Mouse (Mus musculus): Measurements from ENCODE around the gene 1700025G04Rik. TPM values are rescaled to one million over a fixed set of nuclear protein-coding genes. Genes with fewer than 3 reads are reported as not detected.
"Not testable (repeated sequence)": the region's sequence is repeated elsewhere in the genome, so short reads cannot be mapped to it uniquely, and the experiment has no call there.

Gene 1700025G04Rik
- polyA plus RNA-seq, 1 experiment from 2014 or later = 49.9 TPM

DNA sequence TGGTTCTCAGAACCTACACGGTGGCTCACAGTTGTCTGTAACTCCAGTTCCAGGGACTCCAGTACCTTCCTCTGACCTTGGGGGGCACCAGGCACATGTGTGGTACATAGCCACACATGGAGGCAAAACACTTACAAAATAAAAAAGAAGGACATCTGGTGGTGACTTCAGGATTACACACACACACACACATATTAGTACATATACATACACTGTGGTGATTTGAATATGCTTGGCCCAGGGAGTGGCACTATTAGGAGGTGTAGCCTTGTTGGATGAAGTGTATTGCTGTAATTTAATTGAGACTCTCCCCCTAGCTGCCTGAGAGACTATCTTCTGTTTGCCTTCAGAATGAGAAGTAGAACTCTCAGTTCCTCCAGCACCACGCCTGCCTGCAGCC lies 241.6 kb downstream of the 1700025G04Rik start:
- no peak for ATAC-seq (ENCODE audit: low FRiP score, low read depth)
- Histone ChIP-seq H3K27ac (no peak overlapping the region), H3K4me3 (no peak overlapping the region), H3K36me3 (no peaks in the 10 kb centered on the region), H3K4me2 (replicated peaks) (no peak overlapping the region), H3K27me3 (replicated peaks) (no peaks in the 10 kb centered on the region), H3K4me1 (0 out of 2 replicates have a peak, but pooled peaks cover 2% of the 10 kb centered on the region), H3K9me3 (no peaks in the 10 kb centered on the region), H3K9ac (no peak overlapping the region)
- 93% methylated on average over 2 of the region's 2 CpGs for WGBS

DNA sequence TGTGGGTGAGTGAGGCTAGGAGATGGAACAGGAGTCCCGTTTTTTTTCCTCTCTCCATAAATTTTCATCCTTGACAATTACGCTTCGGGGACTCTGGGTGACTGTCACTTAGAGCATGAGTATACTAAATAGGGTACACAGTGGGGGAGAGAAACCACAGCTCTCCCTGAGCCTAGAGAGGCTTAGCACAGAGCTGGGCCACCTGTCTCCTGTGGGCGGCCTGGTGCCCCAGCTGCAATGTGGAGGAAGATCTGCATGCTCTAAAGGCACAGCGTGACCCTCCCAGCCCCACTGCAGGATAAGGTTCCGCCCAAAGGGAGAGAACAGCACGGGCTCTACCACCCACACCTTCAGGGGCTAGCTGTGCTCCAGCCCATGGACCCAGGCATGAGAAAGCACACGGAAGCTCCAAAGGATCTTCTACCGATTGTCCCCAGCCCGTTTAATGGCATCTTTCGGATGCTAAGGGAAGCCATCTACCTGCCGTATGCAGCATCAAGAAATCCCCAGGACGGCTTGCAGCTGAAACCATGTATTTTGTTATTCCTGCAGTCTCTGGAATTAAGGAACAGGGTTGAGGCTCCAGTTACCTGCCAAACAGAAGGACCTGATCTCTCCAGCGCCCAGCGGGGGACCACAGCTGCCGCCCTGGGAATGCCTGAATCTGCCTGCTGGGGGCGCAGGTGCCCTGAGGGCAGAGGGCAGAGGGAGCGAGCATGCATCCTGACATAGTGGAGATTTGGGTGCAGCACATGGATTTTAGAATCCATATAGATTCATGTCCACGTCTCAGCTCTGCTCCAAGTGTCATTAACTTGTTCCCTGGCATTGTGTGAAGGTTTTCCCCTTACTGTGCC lies 243.8 kb downstream of the 1700025G04Rik start:
- Histone ChIP-seq H3K27me3 (replicated peaks) (no peaks in the 10 kb centered on the region), H3K27ac (no peak overlapping the region), H3K4me3 (no peak overlapping the region), H3K9me3 (no peaks in the 10 kb centered on the region), H3K9ac (no peak overlapping the region), H3K36me3 (no peaks in the 10 kb centered on the region), H3K4me2 (replicated peaks) (no peak overlapping the region), H3K4me1 (0 out of 2 replicates have a peak, but pooled peaks cover 2% of the 10 kb centered on the region)
- ATAC-seq (ENCODE audit: low FRiP score, low read depth) = peak; percentile 57
- 60% methylated on average over 19 of the region's 19 CpGs for WGBS

DNA sequence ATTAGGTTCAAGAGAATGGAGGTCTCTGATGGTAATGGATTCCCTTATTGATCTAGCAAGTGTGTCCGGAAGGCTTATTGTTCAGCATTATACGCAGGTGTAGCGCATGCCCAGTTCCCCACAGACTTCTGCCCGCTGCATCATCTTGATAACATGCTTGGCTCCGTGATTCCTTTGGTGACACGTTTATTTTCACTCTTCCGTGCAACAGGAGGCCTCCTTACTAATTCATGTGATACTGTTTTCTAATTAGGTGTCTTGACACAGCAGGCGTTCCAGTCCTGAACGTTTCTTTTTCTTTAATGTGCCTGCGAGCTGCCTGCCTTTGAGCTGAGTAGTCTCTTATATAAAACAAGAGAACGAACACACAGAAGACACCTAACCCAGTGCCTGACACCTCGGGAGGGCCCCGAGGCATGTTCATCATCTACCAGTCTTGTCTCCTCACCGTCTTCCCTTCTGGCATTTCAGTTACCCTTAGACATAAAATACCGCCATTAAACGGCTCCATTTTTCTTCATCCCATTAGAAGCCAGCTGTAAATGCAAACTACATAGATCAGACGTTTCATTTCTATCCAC lies 244.6 kb downstream of the 1700025G04Rik start:
- H3K9me3 ChIP-seq = no peaks in the 10 kb centered on the region

DNA sequence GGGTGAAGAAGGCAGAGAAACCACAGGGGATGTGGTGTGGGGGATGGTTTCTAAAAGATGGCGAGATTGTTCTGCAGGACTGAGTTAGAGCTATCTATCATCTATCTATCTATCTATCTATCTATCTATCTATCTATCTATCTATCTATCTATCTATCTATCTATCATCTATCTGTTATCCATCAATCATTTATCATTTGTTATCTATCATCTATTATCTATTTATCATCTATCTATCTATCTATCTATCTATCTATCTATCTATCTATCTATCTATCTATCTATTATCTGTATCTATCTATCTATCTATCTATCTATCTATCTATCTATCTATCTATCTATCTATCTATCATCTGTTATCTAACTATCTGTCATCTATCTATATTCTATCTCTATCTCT lies 249.6 kb downstream of the 1700025G04Rik start:
- 100% methylated on average over 1 of the region's 1 CpGs for WGBS
- H3K4me1 ChIP-seq; H3K4me2 ChIP-seq (replicated peaks); H3K27ac ChIP-seq; H3K27me3 ChIP-seq (replicated peaks); H3K9ac ChIP-seq; H3K4me3 ChIP-seq; H3K36me3 ChIP-seq; H3K9me3 ChIP-seq; ATAC-seq (ENCODE audit: low FRiP score, low read depth): not testable (repeated sequence)

More for the DNA sequence above, 244.6 kb downstream of the 1700025G04Rik start:
- H3K27ac ChIP-seq = no peak overlapping the region
- ATAC-seq (ENCODE audit: low FRiP score, low read depth) = no peak
- H3K36me3 ChIP-seq = no peaks in the 10 kb centered on the region
- H3K9ac ChIP-seq = no peak overlapping the region
- H3K4me2 ChIP-seq (replicated peaks) = no peak overlapping the region
- 66% methylated on average over 17 of the region's 17 CpGs for WGBS
- H3K4me3 ChIP-seq = no peak overlapping the region
- no peaks in the 10 kb centered on the region for H3K27me3 ChIP-seq (replicated peaks)
- 0 out of 2 replicates have a peak, but pooled peaks cover 2% of the 10 kb centered on the region for H3K4me1 ChIP-seq

DNA sequence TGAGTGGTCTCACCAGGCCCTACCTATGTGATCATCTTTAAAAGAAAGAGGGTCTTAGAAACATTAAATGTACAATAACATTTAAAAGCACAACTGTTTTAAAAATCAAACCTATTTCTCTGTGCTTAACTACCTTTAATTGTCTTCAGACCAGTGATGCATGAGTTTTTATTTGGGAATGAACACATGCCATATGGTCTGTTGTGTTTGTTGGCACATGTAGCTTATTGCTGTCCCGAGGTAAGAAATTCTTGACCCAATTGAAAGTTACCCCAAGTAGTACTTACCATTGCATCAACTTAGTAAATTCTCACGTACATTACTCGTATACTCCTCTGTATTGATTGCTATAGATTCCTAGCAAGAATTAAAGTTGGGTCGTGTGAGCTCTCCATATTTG lies 254.7 kb downstream of the 1700025G04Rik start:
- ATAC-seq (ENCODE audit: low FRiP score, low read depth) = no peak

DNA sequence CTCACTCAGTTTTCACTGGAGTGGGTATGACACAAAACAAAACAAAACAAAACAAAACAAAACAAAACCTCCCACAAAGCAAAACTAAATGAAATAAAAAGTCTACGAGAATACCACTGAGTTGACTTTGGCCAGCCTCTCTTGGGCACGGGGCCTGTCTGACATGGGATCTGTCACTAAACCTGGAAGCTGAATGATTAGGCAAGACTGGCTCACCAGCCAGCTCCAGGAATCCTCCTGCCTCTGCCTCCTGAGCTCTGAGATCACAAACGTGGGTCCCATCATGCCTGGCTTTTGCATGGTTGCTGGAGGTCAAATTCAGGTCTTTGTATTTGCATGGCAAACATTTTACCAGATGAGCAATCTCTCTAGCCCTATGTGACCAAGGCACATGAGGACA lies 258.1 kb downstream of the 1700025G04Rik start:
- Histone ChIP-seq H3K9me3 (peaks cover 7% of the 10 kb centered on the region), H3K4me3 (no peak overlapping the region), H3K27me3 (replicated peaks) (no peaks in the 10 kb centered on the region), H3K4me1 (no peaks in the 10 kb centered on the region), H3K4me2 (replicated peaks) (no peak overlapping the region), H3K36me3 (no peaks in the 10 kb centered on the region), H3K27ac (no peak overlapping the region), H3K9ac (no peak overlapping the region)
- no peak for ATAC-seq (ENCODE audit: low FRiP score, low read depth)
- 83% methylated on average over 3 of the region's 3 CpGs for WGBS

More for the DNA sequence above, 254.7 kb downstream of the 1700025G04Rik start:
- 93% methylated on average over 4 of the region's 4 CpGs for WGBS
- H3K4me3 ChIP-seq = no peak overlapping the region
- peaks cover 7% of the 10 kb centered on the region for H3K9me3 ChIP-seq
- H3K9ac ChIP-seq = no peak overlapping the region
- no peaks in the 10 kb centered on the region for H3K27me3 ChIP-seq (replicated peaks)
- no peaks in the 10 kb centered on the region for H3K4me1 ChIP-seq
- no peak overlapping the region for H3K4me2 ChIP-seq (replicated peaks)
- H3K27ac ChIP-seq = no peak overlapping the region
- no peaks in the 10 kb centered on the region for H3K36me3 ChIP-seq

DNA sequence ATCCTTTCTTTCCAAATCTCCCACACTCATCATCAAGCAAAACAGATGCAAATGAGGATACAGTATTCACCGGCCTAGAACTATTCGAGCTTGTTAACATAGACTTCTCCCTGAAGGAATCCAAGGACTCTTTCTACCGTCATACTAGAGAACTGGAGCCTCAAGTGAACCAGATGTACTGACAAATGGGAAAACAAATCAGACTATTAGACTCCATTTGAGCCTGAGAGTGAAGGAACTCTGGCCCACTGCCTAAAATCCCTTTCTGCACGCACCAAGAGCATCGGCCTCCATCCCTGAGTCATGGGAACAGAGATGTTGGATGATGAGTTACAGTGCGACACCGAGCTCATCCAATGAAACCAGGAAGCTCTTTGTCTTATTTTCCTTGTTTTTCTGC lies 264.9 kb downstream of the 1700025G04Rik start:
- no peak for ATAC-seq (ENCODE audit: low FRiP score, low read depth)
- no peak overlapping the region for H3K9ac ChIP-seq
- H3K36me3 ChIP-seq = peaks cover 3% of the 10 kb centered on the region; the same call in 1 of the 2 replicates
- H3K27me3 ChIP-seq (replicated peaks) = no peaks in the 10 kb centered on the region
- H3K27ac ChIP-seq = no peak overlapping the region
- no peak overlapping the region for H3K4me3 ChIP-seq
- WGBS = 89% methylated on average over 7 of the region's 7 CpGs
- H3K9me3 ChIP-seq = no peaks in the 10 kb centered on the region
- H3K4me1 ChIP-seq = no peaks in the 10 kb centered on the region
- H3K4me2 ChIP-seq (replicated peaks) = no peak overlapping the region

DNA sequence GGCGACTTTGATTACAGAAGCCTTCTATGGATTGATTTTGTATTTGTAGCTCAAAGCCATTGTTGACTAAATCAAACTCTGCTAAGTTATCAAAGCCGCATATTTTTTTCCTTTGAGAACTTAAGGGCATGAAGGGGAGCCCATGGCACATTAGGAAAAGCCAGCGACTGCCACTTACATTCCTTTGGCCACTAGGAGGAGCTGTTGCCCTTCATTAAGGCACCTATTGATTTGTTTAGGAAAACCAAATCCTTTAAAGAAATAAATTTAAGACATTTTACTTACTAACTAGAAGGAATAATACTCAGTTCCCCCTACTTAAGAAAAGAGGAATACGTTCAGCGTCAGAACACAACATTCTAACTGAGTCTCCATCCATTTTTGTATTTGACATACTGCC lies 269.5 kb downstream of the 1700025G04Rik start:
- H3K4me1 ChIP-seq = no peaks in the 10 kb centered on the region
- H3K36me3 ChIP-seq = peaks cover 26% of the 10 kb centered on the region
- no peak overlapping the region for H3K4me3 ChIP-seq
- WGBS = 39% methylated on average over 5 of the region's 5 CpGs
- H3K9ac ChIP-seq = no peak overlapping the region
- H3K27ac ChIP-seq = no peak overlapping the region
- no peaks in the 10 kb centered on the region for H3K9me3 ChIP-seq
- no peak for ATAC-seq (ENCODE audit: low FRiP score, low read depth)
- no peak overlapping the region for H3K4me2 ChIP-seq (replicated peaks)
- no peaks in the 10 kb centered on the region for H3K27me3 ChIP-seq (replicated peaks)

DNA sequence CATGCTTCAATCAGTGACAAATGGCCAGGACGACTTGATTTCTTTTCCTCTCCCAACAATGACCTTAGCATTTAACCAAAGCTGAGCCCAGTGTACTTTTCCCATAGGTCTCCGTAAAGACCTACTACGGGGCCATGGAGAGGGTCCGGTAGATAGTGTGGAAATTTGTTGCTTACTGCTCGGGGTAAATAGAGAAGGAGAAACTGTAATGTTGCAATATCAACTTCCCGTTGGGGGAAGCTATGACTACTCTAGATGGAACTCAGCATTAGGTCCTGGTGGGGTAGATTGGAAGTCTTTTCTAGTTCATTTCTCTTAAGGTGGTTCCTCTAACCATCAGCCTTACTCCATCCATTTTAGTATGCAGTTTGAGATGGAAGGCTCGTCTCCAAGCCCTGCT lies 270.7 kb downstream of the 1700025G04Rik start:
- H3K4me3 ChIP-seq = no peak overlapping the region
- peaks cover 30% of the 10 kb centered on the region for H3K36me3 ChIP-seq
- H3K4me2 ChIP-seq (replicated peaks) = no peak overlapping the region
- H3K4me1 ChIP-seq = no peaks in the 10 kb centered on the region
- no peaks in the 10 kb centered on the region for H3K9me3 ChIP-seq
- no peak overlapping the region for H3K27ac ChIP-seq
- H3K9ac ChIP-seq = no peak overlapping the region
- 90% methylated on average over 7 of the region's 7 CpGs for WGBS
- ATAC-seq (ENCODE audit: low FRiP score, low read depth) = no peak
- no peaks in the 10 kb centered on the region for H3K27me3 ChIP-seq (replicated peaks)

DNA sequence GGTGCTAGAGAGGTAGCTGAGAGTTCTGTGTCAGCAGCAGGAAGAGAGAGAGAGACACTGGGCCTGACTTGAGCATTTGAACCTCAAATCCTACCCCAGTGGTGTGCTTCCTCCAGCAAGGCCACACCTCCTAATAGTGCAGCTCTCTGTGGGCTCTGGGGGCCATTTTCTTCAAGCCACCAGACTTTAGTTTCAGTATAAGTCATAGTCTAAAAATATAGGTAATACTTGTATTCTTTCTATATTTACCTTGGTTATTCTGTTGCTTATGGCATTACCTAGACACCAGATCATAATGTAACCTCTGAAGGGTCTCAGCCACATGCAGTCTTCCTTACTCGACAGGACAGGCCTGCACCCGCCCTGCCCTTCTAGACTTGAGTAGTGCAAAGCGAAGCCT lies 273.9 kb downstream of the 1700025G04Rik start:
- H3K4me1 ChIP-seq = no peaks in the 10 kb centered on the region; the same call in 1 of the 2 replicates
- no peak overlapping the region for H3K9ac ChIP-seq
- no peak overlapping the region for H3K4me2 ChIP-seq (replicated peaks)
- ATAC-seq (ENCODE audit: low FRiP score, low read depth) = no peak
- no peaks in the 10 kb centered on the region for H3K27me3 ChIP-seq (replicated peaks)
- H3K36me3 ChIP-seq = peaks cover 45% of the 10 kb centered on the region
- 96% methylated on average over 3 of the region's 3 CpGs for WGBS
- H3K27ac ChIP-seq = no peak overlapping the region
- H3K9me3 ChIP-seq = no peaks in the 10 kb centered on the region
- H3K4me3 ChIP-seq = no peak overlapping the region

DNA sequence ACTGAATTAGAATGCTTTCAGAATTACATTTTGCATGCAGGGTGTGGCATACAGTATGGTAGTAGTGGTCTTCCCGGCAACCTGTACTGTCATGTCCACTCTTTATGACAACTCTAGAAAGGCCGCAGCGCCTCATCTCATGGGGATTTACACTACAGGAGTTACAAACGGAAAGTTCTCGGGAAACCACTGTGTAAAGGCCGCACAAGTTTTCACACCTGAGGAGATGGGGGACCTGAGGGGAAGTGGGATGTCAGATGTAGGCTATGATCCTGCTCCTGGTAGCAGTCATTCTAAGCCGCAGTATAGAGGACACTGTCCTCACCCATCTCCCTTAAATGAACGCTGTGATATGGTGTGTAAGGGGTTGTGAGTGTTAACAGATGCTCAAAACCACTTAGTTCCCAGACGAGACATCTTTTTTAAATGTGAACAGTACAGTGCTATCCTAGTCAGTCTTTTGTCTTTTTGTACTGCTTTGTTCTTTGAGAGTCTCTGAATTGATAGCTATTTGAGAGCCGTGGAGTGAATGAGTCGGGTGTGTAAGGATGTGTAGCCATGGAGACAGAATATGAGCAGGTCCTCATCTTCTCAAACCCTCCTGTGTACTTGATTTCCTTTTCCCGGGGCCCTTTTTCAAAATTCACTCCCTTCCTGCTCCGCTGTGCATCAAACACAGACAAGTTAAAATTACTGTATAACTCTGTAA lies 277.8 kb downstream of the 1700025G04Rik start:
- H3K4me3 ChIP-seq = no peak overlapping the region
- no peaks in the 10 kb centered on the region for H3K9me3 ChIP-seq
- ATAC-seq (ENCODE audit: low FRiP score, low read depth) = no peak
- peaks cover 46% of the 10 kb centered on the region for H3K36me3 ChIP-seq
- H3K27ac ChIP-seq = no peak overlapping the region
- WGBS = 74% methylated on average over 13 of the region's 13 CpGs
- no peak overlapping the region for H3K4me2 ChIP-seq (replicated peaks)
- peaks cover 3% of the 10 kb centered on the region; the same call in 1 of the 2 replicates for H3K4me1 ChIP-seq
- H3K9ac ChIP-seq = no peak overlapping the region
- H3K27me3 ChIP-seq (replicated peaks) = no peaks in the 10 kb centered on the region

DNA sequence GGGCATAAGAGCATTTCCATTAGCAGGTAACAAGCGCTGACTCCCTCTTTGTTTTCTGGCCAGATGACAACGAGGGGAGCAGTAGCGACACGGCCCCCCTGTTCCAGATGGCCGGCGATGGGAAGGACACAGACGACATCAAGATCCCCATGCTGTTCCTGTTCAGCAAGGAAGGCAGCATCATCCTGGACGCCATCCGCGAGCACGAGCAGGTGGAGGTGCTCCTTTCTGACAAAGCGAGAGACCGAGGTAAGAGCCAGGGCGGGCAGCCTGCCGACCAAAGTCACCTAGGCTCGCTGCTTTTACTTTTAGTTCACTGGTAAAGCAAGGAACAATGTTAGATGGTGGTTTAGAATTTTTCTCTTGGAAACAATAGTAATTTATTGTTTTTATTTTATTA lies 278.5 kb downstream of the 1700025G04Rik start:
- no peak overlapping the region for H3K4me3 ChIP-seq
- H3K27ac ChIP-seq = no peak overlapping the region
- ATAC-seq (ENCODE audit: low FRiP score, low read depth) = no peak
- no peak overlapping the region for H3K9ac ChIP-seq
- H3K4me1 ChIP-seq = peaks cover 3% of the 10 kb centered on the region; the same call in 1 of the 2 replicates
- no peak overlapping the region for H3K4me2 ChIP-seq (replicated peaks)
- no peaks in the 10 kb centered on the region for H3K27me3 ChIP-seq (replicated peaks)
- no peaks in the 10 kb centered on the region for H3K9me3 ChIP-seq
- peaks cover 42% of the 10 kb centered on the region for H3K36me3 ChIP-seq
- WGBS = 91% methylated on average over 16 of the region's 16 CpGs
